Mouse (Mus musculus): ENCODE data around the gene Rbfox1.
A peak's percentile ranks its signal among the peaks of the same experiment; 100 is the strongest.

The Rbfox1 gene

DNA sequence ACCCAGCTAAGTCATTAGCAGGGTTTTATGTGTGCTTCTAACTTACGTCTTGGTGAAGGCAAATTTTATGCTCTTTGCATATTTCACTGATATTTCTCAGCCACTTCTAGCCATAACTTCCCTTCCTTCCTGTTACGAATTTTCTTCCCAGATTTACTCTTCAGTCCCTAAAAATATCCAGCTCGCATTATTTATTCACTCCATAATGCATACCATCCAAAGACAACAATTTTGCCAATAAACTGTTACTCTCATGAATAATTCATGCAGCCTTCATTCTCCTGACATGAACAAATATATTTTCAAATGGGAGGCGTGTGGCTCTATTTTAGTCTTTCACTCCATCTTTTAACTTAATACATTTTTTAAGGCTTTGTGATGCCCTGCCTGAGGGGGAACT lies 1029.4 kb downstream of the Rbfox1 start:
- no peak for DNase-seq (ENCODE audit: low spot score in 2 of 2)

DNA sequence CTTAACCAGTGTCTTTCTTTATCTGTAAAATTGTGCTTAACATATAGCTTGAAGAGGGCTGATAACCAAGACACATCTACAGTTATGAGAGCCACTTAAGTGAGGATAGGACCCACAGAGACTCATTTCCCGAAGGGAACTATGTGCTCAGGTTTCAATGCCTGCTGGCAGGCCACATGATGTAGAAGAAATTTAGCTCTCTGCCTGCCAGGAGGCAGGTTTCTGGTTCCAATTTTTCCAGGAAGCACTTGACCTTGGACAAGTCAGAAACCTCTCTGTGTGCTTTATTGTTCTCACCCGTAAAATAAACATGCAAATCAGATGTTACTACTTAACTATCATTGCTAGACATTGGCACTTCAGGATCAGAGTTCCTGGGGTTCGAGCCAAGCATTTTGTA lies 1033.5 kb downstream of the Rbfox1 start:
- no peak for DNase-seq (ENCODE audit: low spot score in 2 of 2)

- DNase-seq (ENCODE audit: low spot score in 2 of 2) = no peak
Measured at GRCm38 (mm10) chr16:6919681-6920080, 1034.5 kb downstream of the Rbfox1 start.

DNA sequence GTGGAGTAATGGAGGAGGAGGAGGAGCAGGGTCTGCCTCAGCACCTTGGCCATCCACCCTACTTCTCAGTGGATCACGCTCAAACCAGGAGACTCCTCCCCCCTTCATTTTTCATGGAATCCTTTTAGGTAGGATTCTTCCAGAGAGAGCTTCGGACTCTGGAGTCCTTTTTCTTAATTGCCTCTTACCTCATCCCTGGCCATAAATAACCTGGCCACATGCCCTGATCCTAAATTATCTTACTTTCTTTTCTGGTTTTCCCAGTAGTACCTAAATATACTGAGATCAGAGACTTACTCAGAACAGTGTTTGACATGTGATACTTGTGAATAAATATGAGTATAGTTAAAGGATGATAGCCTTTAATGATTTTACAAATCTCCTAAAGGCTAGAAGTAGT lies 1042.5 kb downstream of the Rbfox1 start:
- DNase-seq (ENCODE audit: low spot score in 2 of 2) = no peak

DNA sequence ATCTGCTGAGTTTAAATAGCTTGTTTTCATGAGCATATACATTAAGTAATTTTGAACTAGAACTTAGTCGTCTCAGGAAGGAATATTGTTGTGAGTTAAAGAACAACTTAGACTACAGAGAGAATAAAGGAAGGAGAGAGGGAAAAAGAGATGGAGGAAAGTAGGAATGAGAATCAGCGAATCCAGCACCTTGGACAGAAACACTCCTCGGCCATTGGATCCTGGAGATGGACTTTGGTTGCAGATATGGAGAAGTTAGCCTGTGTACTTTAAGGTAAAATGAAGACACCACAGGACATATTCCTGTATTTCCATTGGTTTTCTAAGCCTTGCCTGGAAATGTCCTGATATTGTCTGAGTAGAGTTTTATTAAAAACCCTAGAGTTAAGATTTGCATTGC lies 1045.6 kb downstream of the Rbfox1 start:
- no peak for DNase-seq (ENCODE audit: low spot score in 2 of 2)

GRCm38 (mm10) chr16:6946151-6946550 lies 1061.0 kb downstream of the Rbfox1 start:
- DNase-seq (ENCODE audit: low spot score in 2 of 2) = no peak

DNA sequence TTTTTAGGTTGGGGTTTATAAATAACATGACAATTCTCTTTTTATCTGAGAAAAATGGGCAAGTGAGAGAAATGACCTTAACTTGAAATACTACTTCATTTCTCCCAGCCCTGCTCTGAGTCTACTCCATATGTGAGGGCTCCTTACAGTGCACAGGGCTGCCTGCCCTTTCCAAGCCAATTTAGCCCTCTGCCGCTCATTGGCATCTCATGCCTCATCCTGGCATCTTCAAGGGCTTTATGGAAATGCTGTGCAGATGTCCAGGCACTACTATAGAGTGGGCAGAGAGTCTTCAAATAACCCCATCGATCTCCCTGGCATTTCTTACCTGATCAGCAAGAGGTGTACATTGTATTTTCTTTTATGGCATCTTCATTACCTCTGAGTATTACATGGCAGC lies 1064.5 kb downstream of the Rbfox1 start:
- DNase-seq (ENCODE audit: low spot score in 2 of 2) = no peak

DNA sequence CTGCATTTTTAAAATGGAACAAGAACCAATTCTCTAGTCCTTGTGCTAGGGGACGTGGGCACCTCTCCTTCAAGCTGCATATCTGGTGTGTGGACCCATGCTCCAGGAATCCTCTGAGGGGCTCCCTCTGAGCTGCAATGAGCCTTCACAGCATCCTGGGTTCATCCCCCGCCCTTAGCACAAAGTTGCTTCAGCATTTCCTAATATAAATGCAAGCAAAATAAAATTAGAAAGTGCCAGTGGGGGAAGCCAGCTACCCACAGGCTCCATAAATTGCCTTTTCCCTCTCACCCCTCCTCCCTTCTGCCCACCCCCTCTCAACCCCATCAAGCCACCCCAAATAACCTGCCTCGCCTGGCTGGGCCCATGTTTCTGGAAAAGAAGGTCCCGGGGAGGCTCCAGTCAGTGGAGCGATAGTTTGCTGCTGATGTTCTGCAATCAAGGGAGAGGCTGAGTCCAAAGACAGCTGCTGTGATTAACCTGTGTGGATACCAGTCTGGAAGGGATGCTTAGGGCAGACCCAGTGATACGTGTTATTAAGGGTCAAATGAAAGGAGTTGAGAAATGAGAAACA lies 1070.0 kb downstream of the Rbfox1 start:
- no peak for DNase-seq (ENCODE audit: low spot score in 2 of 2)

GRCm38 (mm10) chr16:6961931-6962379 lies 1076.8 kb downstream of the Rbfox1 start:
- no peak for DNase-seq (ENCODE audit: low spot score in 2 of 2)

GRCm38 (mm10) chr16:6962508-6962907 lies 1077.4 kb downstream of the Rbfox1 start:
- no peak for DNase-seq (ENCODE audit: low spot score in 2 of 2)

GRCm38 (mm10) chr16:6963533-6963932 lies 1078.4 kb downstream of the Rbfox1 start:
- DNase-seq (ENCODE audit: low spot score in 2 of 2) = no peak

DNA sequence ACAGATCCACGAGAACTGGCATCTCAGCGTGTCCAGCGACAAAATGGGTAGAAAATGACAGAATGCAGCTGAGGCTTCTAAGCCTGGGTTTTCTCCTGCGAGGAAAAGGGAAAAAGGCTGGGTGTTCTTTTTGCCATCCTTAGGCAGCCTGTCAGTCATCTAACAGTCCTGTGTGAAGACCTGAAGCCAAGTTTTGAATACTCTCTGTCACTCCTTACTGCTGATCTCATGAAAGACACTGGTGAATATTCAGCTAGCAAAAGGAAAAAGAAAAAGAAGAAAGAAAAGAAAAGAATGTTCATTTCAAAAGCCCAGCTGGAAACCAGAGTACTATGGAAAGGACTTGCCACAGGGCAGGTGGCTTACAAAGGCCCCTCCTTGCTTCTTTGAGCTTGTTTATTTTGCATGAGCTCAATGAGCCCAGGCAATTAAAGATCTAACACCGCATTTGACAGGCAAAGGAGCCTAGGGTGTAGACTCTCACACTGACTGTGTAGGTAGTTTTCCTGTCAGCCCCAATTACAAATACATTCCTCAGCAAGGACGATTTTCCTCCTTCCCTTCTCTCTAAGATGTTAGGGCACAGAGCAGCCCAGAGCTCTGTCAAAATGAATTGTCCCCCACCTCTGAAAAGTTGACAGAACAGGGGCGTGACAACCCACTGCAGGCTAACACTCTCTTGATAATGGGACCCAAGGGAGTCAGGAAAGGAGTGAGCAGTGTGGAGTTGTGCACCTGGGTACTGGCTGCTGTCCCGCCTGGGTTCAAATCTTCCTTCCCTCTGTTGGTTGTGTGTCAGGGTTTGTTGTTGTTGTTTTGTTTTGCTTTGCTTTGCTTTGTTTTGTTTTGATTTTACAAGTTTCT lies 1079.8 kb downstream of the Rbfox1 start:
- DNase-seq (ENCODE audit: low spot score in 2 of 2) = no peak

DNA sequence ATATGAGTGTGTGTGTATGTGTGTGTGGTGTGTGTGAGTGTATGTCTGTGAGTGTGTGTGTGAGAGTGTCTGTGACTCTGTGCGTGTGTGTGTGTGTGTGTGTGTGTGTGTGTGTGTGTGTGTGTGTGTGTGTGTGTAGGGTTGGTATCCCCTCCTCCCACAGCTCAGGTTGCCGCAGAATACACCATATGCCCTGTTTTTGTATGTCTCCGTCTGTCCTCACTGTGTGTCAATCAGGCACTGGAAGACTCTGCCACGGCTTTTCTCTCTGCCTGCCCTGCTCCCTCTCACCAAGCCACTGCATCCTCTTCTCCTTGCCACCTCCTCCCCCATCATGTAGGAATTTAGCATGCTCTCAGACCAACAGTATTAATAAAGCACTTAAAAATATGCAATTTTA lies 1084.8 kb downstream of the Rbfox1 start:
- DNase-seq (ENCODE audit: low spot score in 2 of 2) = no peak

DNA sequence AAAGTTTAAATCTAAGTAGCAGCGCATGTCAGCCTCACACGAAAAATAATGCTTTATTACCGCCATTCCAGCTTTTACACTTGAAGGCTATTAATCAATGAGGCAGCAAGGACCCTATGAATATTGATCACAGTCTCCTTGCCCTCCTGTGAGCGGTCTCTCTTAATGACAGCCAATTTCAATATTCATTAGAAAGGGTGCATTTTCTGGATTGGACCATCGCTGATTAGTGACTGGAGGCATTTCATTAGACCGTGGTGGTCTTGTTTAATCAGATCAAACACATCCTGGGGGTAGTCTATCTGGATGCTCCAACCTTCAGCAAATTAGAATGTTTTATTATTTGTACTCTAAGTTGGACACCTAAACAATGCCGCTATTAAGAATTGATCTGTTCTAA lies 1091.2 kb downstream of the Rbfox1 start:
- DNase-seq (ENCODE audit: low spot score in 2 of 2) = no peak

- DNase-seq (ENCODE audit: low spot score in 2 of 2) = no peak
Measured at GRCm38 (mm10) chr16:6983947-6984346, 1098.8 kb downstream of the Rbfox1 start.

DNA sequence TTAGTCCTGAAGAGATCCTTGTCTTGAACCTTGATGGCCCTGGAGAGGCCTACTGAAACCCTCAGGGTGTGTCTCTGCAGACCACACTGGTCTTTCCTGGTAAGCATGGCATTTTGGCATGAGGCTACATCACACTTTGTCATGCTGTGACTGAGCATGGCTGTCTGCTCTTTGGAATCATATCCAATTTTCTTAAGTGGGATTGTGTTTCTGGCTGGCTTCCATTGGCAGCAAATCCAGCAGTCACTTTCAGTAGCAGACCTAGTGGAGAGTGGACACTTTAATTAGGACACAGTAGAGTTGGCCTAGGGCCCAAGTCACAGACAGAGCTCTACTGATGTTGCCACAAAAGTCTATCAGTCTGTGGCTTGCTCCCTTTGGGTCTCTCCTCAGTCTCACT lies 1100.9 kb downstream of the Rbfox1 start:
- DNase-seq (ENCODE audit: low spot score in 2 of 2) = no peak

DNA sequence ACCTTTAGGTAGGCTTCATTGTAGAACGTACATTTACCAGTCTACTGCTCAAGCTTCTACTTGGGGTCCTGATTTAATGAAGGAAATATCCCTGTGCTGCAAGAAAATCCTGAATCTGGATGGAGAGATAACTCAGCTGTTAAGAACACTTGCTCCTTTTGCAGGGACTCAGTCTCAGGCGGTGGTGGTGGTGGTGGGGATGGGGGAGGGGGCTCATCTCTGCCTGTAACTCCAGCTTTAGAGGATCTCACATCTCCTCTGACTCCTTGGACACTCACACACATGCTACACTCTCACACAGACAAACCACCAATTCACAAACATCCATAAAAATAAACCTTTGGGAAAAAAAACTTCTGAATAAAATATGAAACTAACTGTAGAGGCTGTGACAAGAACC lies 1101.3 kb downstream of the Rbfox1 start:
- DNase-seq (ENCODE audit: low spot score in 2 of 2) = no peak

GRCm38 (mm10) chr16:6992251-6992650 lies 1107.1 kb downstream of the Rbfox1 start:
- DNase-seq (ENCODE audit: low spot score in 2 of 2) = no peak

- DNase-seq (ENCODE audit: low spot score in 2 of 2) = no peak
Measured at GRCm38 (mm10) chr16:6993180-6993579, 1108.0 kb downstream of the Rbfox1 start.

DNA sequence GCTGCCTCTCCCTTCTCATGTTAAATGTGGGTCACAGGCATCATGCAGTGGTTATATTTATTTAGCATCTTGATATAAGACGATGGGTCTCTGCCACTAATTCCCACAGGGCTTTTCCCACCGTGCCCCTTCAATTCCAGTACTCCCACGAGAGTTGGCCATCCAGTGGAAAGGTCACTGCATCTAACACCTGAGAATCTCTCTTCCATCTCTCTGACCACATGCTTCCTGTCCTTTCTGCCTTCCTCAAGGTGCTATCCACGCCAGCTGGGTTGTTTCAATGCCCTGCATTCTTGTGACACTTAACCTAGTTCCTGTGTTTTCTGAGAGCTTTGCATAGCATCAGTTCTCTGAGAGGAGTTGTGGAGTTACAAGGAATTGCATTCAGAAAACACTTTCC lies 1112.0 kb downstream of the Rbfox1 start:
- no peak for DNase-seq (ENCODE audit: low spot score in 2 of 2)

DNA sequence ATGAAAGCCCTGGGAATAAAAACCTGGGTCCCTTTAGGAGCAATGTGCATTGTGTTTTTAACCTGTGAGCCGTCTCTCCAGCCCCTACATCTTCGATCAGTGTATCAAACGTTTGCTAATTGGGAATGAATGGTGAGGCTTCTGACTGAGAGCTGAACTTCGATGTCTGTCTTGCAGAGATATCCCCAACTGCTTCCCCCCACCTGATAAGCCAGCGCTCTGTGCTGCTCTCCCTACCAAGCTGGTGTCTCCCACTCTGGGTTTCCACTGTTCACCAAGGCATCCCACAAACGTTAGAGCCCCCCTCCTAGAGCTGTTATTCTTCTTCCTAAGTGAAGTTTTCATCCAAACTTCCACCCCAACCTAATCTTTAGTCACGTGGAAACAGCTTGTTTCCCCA lies 1112.7 kb downstream of the Rbfox1 start:
- DNase-seq (ENCODE audit: low spot score in 2 of 2) = no peak

- no peak for DNase-seq (ENCODE audit: low spot score in 2 of 2)
Measured at GRCm38 (mm10) chr16:7004565-7004964, 1119.4 kb downstream of the Rbfox1 start.

DNA sequence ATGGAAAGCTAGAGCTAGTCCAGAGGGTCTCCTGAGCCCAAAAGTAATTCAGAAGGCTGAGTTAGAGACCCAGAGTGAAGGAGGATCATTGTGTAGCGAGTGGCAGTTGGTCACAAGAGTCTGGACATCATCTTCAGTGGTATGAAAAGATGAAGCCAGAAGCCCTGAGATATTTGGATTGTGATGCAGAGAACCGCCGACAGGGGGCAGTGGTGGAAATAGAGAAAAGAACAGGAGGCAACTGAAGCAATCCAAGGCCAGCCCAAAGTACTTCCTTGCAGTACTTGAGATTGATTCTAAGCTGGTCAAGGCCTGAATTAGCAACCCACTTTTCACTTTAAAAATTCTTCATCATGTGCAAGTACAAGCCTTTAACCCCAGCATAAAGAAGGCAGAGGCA lies 1120.3 kb downstream of the Rbfox1 start:
- DNase-seq (ENCODE audit: low spot score in 2 of 2) = peak in 1 of 2 experiments; percentile 37
